Mouse (Mus musculus) lung, adult 2 months (tissue): ENCODE results near the gene Ginm1. TPM values are rescaled to one million over a fixed set of nuclear protein-coding genes. Genes with fewer than 3 reads are reported as not detected.

Source experiments
- DNase-seq: peaks from one replicate; pipeline ENCODE4 v3.0.0; 2022
- H3K4me1 ChIP-seq: fragments of 200-500 bp; 2 replicates; pipeline ENCODE4 v1.6.1; 2011; ENCODE audit warnings: low read length; ENCODE audit not compliant: control insufficient read depth, insufficient read depth
- H3K4me3 ChIP-seq: fragments of 200-500 bp; replicated peaks from 2 replicates; pipeline ENCODE3; 2011; ENCODE audit warnings: low read depth, mild to moderate bottlenecking, control low read depth, low read length; ENCODE audit errors: extremely low read depth
- CTCF ChIP-seq: fragments of 200-500 bp; IDR thresholded peaks from 2 replicates; pipeline ENCODE4 v1.5.1; 2011; ENCODE audit warnings: mild to moderate bottlenecking, low read length, control low read depth; ENCODE audit not compliant: insufficient read depth
- POLR2A ChIP-seq: fragments of 200-500 bp; IDR thresholded peaks from 2 replicates; pipeline ENCODE4 v1.6.1; 2011; ENCODE audit warnings: low read depth, mild to moderate bottlenecking, control low read depth, low read length, borderline replicate concordance; ENCODE audit errors: extremely low read depth
- WGBS: fragments of 180-500 bp; shearing (Covaris S2); methylation state at CpG from one replicate; pipeline ENCODE4 v1.1.7; 2018; 5-methylcytosine and 5-hydroxymethylcytosine counted together
- polyA plus RNA-seq: library from polyadenylated mRNA; depleted of rRNA; stranded (reverse); fragments of >200 nt; gene quantifications from 2 replicates; pipeline ENCODE4 v1.2.3, GENCODE M21; 2012

The Ginm1 gene
- polyA plus RNA-seq, 1 experiment: 34.4 TPM

- no peaks in the 10 kb centered on the region for H3K4me1 ChIP-seq
- WGBS: 80% methylated on average over 4 of the region's 4 CpGs
- no peak for DNase-seq
These were observed 26.1 kb upstream of the Ginm1 start for GRCm38 (mm10) chr10:7818676-7819075.

GRCm38 (mm10) chr10:7816476-7816875, 23.9 kb upstream of the Ginm1 start:
- DNase-seq: no peak
- H3K4me3 ChIP-seq: no peak overlapping the region
- TF ChIP-seq CTCF (no peak), POLR2A (no peak)
- H3K4me1 ChIP-seq: no peaks in the 10 kb centered on the region
- 61% methylated on average over 2 of the region's 2 CpGs for WGBS

More at GRCm38 (mm10) chr10:7818676-7819075, 26.1 kb upstream of the Ginm1 start:
- H3K4me3 ChIP-seq: no peak overlapping the region
- no peak for TF ChIP-seq CTCF
- TF ChIP-seq POLR2A: no peak

GRCm38 (mm10) chr10:7809937-7810336, 17.3 kb upstream of the Ginm1 start:
- WGBS: 47% methylated on average over 2 of the region's 2 CpGs
- Histone ChIP-seq H3K4me1 (no peaks in the 10 kb centered on the region), H3K4me3 (no peak overlapping the region)
- peak; percentile 36; the same call in 1 of the 2 replicates for TF ChIP-seq CTCF
- no peak for TF ChIP-seq POLR2A
- no peak for DNase-seq

GRCm38 (mm10) chr10:7802519-7803140, 10.0 kb upstream of the Ginm1 start:
- 80% methylated on average over 2 of the region's 2 CpGs for WGBS
- H3K4me1 ChIP-seq: no peaks in the 10 kb centered on the region
- no peak for DNase-seq
- TF ChIP-seq CTCF: no peak
- no peak for TF ChIP-seq POLR2A
- no peak overlapping the region for H3K4me3 ChIP-seq

GRCm38 (mm10) chr10:7801258-7801657, 8.6 kb upstream of the Ginm1 start:
- DNase-seq: no peak
- TF ChIP-seq CTCF (no peak), POLR2A (no peak)
- WGBS: 89% methylated on average over 3 of the region's 3 CpGs
- Histone ChIP-seq H3K4me3 (no peak overlapping the region), H3K4me1 (no peaks in the 10 kb centered on the region)

- Histone ChIP-seq H3K4me1 (peaks cover 8% of the 10 kb centered on the region), H3K4me3 (peak overlapping the region; percentile 91)
- no peak for DNase-seq
- TF ChIP-seq POLR2A (no peak), CTCF (no peak)
- under 1% methylated on average over 10 of the region's 10 CpGs for WGBS
These were observed 322 bp downstream of the Ginm1 start for GRCm38 (mm10) chr10:7792254-7792750.

GRCm38 (mm10) chr10:7787319-7787718, 5.3 kb downstream of the Ginm1 start:
- WGBS: 39% methylated on average over 2 of the region's 2 CpGs
- H3K4me3 ChIP-seq: no peak overlapping the region
- DNase-seq: no peak
- TF ChIP-seq CTCF (no peak), POLR2A (no peak)
- H3K4me1 ChIP-seq: no peaks in the 10 kb centered on the region

GRCm38 (mm10) chr10:7781214-7781613, 11.4 kb downstream of the Ginm1 start:
- TF ChIP-seq CTCF (no peak), POLR2A (no peak)
- 50% methylated on average over 3 of the region's 3 CpGs for WGBS
- DNase-seq: no peak
- H3K4me1 ChIP-seq: peaks cover 3% of the 10 kb centered on the region
- peak overlapping the region; percentile 75 for H3K4me3 ChIP-seq

- TF ChIP-seq CTCF (no peak), POLR2A (peak; percentile 60; the same call in 1 of the 2 replicates)
These were observed 12.1 kb downstream of the Ginm1 start for GRCm38 (mm10) chr10:7780238-7781176.

More at GRCm38 (mm10) chr10:7780238-7781176, 12.1 kb downstream of the Ginm1 start:
- peaks cover 3% of the 10 kb centered on the region for H3K4me1 ChIP-seq
- peak overlapping the region; percentile 85 for H3K4me3 ChIP-seq
- under 1% methylated on average over 68 of the region's 77 CpGs for WGBS
- peak; percentile 85 for DNase-seq
